ENCODE assay signal across 8 mouse cellular contexts in the genomic region with DNA sequence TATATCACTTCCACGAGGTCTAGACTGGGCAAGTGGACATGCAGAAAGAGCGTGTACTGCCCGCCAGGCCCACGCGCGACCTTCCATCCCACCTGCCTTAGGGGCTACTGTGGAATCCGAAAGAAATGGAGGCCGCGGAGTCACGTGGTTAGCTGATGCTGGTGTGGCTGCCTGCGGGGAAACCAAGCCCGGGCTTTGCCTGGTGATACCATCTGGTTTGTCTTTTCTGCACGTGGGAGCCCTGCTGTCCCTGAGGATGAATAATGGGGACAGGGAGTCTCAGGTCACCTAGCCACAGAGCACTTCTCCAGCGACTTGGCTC.
A peak's percentile ranks its signal among the peaks of the same experiment; 100 is the strongest.
DNase-seq lines count a peak whose midpoint lies in the region; ATAC-seq lines count a peak whose summit lies in the region.

No protein-coding gene starts in this region.

- H3K9ac ChIP-seq in kidney, embryonic 16.5 days (replicated peaks; ENCODE audit: low read length): peak overlapping the region; percentile 46

- 11% methylated on average over 14 of the region's 14 CpGs for WGBS in kidney, embryonic 16.5 days

- peaks cover 28% of the 10 kb centered on the region for H3K4me1 ChIP-seq in kidney, embryonic 16.5 days (ENCODE audit: insufficient read depth, low read length)
- H3K4me1 ChIP-seq in megakaryocyte, embryonic 14.5 days: peaks cover 23% of the 10 kb centered on the region

- H3K27ac ChIP-seq in kidney, embryonic 16.5 days (ENCODE audit: low read length): no peak overlapping the region

- H3K36me3 ChIP-seq in kidney, embryonic 16.5 days (ENCODE audit: insufficient read depth, low read length): no peaks in the 10 kb centered on the region
- H3K36me3 ChIP-seq in megakaryocyte, embryonic 14.5 days (replicated peaks; ENCODE audit: low read length): no peaks in the 10 kb centered on the region

- peak overlapping the region; percentile 83 for H3K4me2 ChIP-seq in kidney, embryonic 16.5 days (replicated peaks; ENCODE audit: low read depth, low read length)

- peaks cover 22% of the 10 kb centered on the region; the same call in 1 of the 2 replicates for H3K27me3 ChIP-seq in kidney, embryonic 16.5 days (ENCODE audit: insufficient read depth, low read length)
- peaks cover 81% of the 10 kb centered on the region for H3K27me3 ChIP-seq in megakaryocyte, embryonic 14.5 days (replicated peaks)

- DNase-seq in kidney, postnatal 4 days: no peak
- peak; percentile 69 for DNase-seq in ZHBTc4 (ENCODE audit: low read depth, low spot score)
- no peak for DNase-seq in adrenal gland, postnatal 10 days
- no peak for DNase-seq in spleen, postnatal 14 days (ENCODE audit: low spot score in 2 of 2)
- DNase-seq in spleen, postnatal 36 days (ENCODE audit: low spot score in 2 of 2): no peak

- no peak; the same call in 1 of the 2 replicates for ATAC-seq in kidney, embryonic 16.5 days (ENCODE audit: low FRiP score, low TSS enrichment)
- peak; percentile 12 for ATAC-seq in granulocyte monocyte progenitor cell, adult 5-6 weeks (replicated peaks; ENCODE audit: poor library complexity, severe bottlenecking)

- H3K9me3 ChIP-seq in kidney, embryonic 16.5 days (ENCODE audit: low read length): no peaks in the 10 kb centered on the region
- H3K9me3 ChIP-seq in megakaryocyte, embryonic 14.5 days: peaks cover 12% of the 10 kb centered on the region

- H3K4me3 ChIP-seq in kidney, embryonic 16.5 days (ENCODE audit: low read length): peak overlapping the region; percentile 43
- H3K4me3 ChIP-seq in megakaryocyte, embryonic 14.5 days (replicated peaks): peak overlapping the region; percentile 89
